Mouse (Mus musculus) granulocyte monocyte progenitor cell, adult 5-6 weeks (primary cell): ENCODE results near the gene Ccr2. TPM values are rescaled to one million over a fixed set of nuclear protein-coding genes. Genes with fewer than 3 reads are reported as not detected.
A peak's percentile ranks its signal among the peaks of the same experiment; 100 is the strongest.
"Not testable (repeated sequence)": the region's sequence is repeated elsewhere in the genome, so short reads cannot be mapped to it uniquely, and the experiment has no call there.

Source experiments
- ATAC-seq: replicated peaks from 2 replicates; pipeline ENCODE4 v1.8.0; 2016; ENCODE audit warnings: mild to moderate bottlenecking, moderate TSS enrichment, inconsistent platforms; ENCODE audit not compliant: poor library complexity, severe bottlenecking
- total RNA-seq, 2 experiments: library from RNA; stranded (forward) in 1 of 2; stranded (reverse) in 1 of 2; fragments of 200-712, 200-1000 nt in 1 of 2; fragments of >200 nt in 1 of 2; fragmentation: Nextera tagmentation in 1 of 2; gene quantifications; 2 replicates each; pipeline ENCODE4 v1.2.3; 2014 to 2017

Ccr2 gene
- total RNA-seq, 2 experiments from 2014 or later: 77.9 to 132 TPM

- ATAC-seq: peak; percentile 99
Observed at GRCm38 (mm10) chr9:124112591-124113239, 11.0 kb downstream of the Ccr2 start.

GRCm38 (mm10) chr9:124113777-124114176 lies 12.0 kb downstream of the Ccr2 start:
- no peak for ATAC-seq

- peak; percentile 94 for ATAC-seq
Observed at GRCm38 (mm10) chr9:124118489-124118888, 16.7 kb downstream of the Ccr2 start.

DNA sequence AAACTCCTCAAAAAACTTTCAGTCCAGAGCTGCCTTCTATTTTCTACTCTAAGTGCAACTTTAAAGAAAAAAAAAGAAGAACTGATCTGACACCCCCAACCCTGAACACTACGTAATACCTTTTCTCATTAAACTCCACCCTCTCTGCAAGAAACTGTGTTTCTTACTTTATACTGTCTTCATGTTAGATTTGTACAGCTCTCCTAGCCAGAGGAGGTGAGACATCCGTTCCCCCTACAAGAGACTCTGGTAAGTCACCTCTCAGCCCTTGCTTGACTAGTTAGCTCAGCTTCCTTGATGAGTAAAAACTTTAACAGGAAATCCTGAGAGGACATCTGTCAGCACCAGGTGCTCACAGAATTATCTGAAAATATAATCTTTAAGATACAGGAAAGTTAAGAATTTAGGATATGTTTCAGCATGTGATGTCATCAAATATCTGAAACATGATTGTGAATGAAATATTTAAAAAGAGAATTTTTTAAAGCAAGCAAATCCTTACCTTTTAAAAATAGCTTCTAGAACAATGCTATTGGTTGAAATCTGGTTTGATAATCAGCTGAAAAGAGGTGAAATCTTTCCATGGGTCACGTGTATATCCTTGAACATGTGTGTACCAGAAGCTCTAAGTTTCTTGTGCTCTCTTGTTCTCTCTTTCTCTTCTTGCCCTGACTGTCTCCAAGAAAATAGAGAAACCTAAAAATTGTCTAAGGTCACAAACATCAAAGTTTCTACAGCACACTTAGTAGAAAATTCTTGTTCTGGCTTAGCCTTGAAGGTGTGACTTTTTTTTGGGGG lies 19.8 kb downstream of the Ccr2 start, which contains the start of gene Ccr5:
Gene Ccr5, plus strand, starts transcription at position 157 of the 798 bp plus-strand sequence.
- peak; percentile 70 for ATAC-seq

DNA sequence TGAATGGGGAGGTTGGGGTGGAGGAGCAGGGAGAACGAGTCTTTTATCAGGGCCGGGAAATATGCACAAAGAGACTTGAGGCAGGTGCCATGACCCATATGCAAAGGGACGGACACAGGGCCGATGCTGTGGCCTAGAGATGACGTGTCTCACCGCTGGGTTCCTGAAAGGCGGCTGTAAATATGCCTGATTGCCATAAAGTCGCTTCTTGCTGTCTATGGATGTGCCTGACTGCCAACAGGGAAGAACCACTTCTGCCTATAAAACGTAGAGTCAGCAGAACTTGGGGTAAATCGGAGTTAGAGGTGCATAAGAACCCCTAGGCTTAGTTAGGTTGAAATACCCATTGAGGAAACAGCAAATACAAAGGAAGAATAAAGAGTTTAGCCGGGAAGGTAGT lies 23.8 kb downstream of the Ccr2 start:
- no peak for ATAC-seq

GRCm38 (mm10) chr9:124126373-124126772 lies 24.6 kb downstream of the Ccr2 start:
- ATAC-seq: peak; percentile 85

- no peak for ATAC-seq
Observed at GRCm38 (mm10) chr9:124127412-124127811, 25.7 kb downstream of the Ccr2 start.

DNA sequence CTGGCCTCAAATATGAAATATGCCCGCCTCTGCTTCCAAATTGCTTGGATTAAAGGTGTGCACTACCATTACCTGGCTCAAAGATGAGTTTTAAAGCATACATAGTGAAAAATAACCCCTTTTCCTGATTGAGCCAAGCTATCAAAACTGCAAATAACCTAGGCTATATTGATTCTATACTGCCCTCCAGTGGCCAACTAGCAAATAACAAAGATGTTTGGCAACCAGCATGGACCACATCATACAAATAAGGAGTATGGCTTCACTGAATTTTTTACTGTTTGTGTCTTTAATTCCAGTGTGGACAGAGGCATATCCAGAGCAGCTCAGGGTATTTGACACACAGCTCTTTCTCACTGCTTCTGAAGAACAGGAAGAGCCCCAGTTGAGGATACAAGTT lies 26.6 kb downstream of the Ccr2 start:
- ATAC-seq: peak; percentile 64

- not testable (repeated sequence) for ATAC-seq
Observed at GRCm38 (mm10) chr9:124132899-124133298, 31.1 kb downstream of the Ccr2 start.

- not testable (repeated sequence) for ATAC-seq
Observed at GRCm38 (mm10) chr9:124134919-124135318, 33.2 kb downstream of the Ccr2 start.

- no peak for ATAC-seq
Observed at GRCm38 (mm10) chr9:124137619-124138018, 35.9 kb downstream of the Ccr2 start.

DNA sequence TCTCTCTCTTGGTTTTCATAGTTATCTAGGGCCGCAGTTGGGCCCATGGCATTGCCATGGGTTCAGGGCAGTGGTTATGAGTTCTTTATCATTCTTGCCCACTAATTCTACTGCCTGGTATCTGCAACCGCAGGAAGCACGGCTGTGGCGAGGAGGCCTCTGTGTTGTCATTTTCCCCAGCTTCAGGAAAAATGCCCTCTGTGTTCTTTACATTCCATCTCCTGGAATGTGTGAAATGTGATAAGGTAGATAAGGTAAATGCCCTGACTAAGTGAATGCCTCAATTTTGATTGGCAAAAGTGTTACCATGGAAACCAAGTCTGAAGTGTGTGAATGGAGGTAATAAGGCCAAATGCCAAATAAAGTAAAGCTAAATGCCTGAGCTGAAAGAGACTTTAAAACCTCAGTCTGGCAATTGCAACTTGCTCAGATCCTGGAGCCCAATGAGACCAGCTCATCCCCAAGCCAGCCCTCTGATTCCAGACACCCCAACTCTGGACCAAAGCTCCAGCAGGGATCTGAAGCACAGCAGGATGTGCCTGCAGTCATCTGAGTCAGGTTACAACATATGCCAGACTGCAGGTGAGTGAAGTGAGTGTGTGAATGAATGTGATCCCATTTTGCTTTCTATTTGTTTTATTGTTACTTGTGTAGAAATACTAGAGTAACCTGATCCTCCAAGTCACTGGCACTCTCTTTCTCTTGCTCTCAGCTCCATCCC lies 36.5 kb downstream of the Ccr2 start:
- ATAC-seq: peak; percentile 33

DNA sequence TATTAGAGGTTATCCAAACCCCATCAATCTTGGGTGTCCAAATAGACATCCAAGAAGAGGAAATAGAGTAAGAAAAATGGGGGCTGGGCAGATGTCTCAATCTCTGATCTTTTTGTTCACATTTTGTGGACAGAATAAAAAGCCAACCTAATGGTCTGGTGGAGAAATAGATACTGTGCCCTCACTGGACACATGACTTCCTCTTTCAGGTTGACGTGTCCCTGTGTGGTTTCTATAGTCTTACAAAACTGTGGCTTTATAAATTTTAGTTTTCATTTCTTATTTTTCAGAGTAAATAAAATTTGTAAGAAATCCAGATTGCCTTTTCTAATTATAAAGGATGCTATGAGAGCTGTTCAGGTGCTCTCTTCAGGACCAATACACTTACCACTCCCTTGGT lies 41.9 kb downstream of the Ccr2 start:
- peak; percentile 97 for ATAC-seq

DNA sequence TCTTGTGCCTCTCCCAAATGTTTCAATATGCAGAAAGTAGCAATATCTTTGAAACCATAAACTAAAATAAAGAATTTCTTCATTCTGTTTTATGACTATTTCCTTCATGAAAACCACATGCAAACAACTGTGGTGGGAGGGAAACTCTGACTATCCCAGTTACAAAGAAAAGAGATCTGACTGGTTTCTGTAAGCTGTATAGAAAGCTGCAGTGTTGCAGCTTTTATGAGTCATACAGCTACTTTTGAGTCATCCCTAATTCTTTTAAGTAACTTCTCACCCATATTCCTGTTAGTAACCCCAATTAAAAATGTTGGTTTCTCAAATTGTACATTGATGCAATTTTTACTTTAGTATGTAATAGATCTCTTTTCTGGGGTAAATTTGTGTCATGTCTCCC lies 44.6 kb downstream of the Ccr2 start:
- ATAC-seq: peak; percentile 61

Other genes starting within 250 kb of the Ccr2 start
- not detected in 2 replicates for gene Xcr1, start 239.9 kb upstream of the Ccr2 start, total RNA-seq (2014; fragmentation: Nextera tagmentation)
- gene Xcr1, start 239.9 kb upstream of the Ccr2 start, total RNA-seq (2017): 0.13 TPM in 1 of 2 replicates, not detected in the other
- 2.1 and 3.8 TPM in 2 replicates for gene Ccr1, start 133.3 kb upstream of the Ccr2 start, total RNA-seq (2014; fragmentation: Nextera tagmentation)
- gene Ccr1, start 133.3 kb upstream of the Ccr2 start, total RNA-seq (2017): 4.7 and 5.6 TPM in 2 replicates
- not detected in 2 replicates for gene Ccr1l1, start 123.5 kb upstream of the Ccr2 start, total RNA-seq (2014; fragmentation: Nextera tagmentation)
- gene Ccr1l1, start 123.5 kb upstream of the Ccr2 start, total RNA-seq (2017): not detected in 2 replicates
- not detected in 2 replicates for gene Ccr3, start 80.0 kb upstream of the Ccr2 start, total RNA-seq (2014; fragmentation: Nextera tagmentation)
- gene Ccr3, start 80.0 kb upstream of the Ccr2 start, total RNA-seq (2017): 0.36 and 0.73 TPM in 2 replicates
- 0.04 and 2.4 TPM in 2 replicates for gene Ccr5, start 19.6 kb downstream of the Ccr2 start, total RNA-seq (2014; fragmentation: Nextera tagmentation)
- 0.31 and 0.34 TPM in 2 replicates for gene Ccr5, start 19.6 kb downstream of the Ccr2 start, total RNA-seq (2017)
- 7.7 and 17.0 TPM in 2 replicates for gene 2010315B03Rik, start 210.7 kb downstream of the Ccr2 start, total RNA-seq (2014; fragmentation: Nextera tagmentation)
- 16.2 and 17.2 TPM in 2 replicates for gene 2010315B03Rik, start 210.7 kb downstream of the Ccr2 start, total RNA-seq (2017)